Mouse (Mus musculus) layer of hippocampus, postnatal 10 days (tissue): ENCODE data around the gene Olfr807. TPM values are rescaled to one million over a fixed set of nuclear protein-coding genes. Genes with fewer than 3 reads are reported as not detected.

Source experiments
- DNase-seq, 2 experiments: peaks; one replicate each; pipeline ENCODE4 v3.0.0; 2021; ENCODE audit warnings: low spot score in 2 of 2
- long read RNA-seq: library from polyadenylated mRNA; stranded (forward); transcript quantifications from one replicate; pipeline ENCODE4 v2.0.0, GENCODE M21; 2023
- microRNA-seq, 2 experiments: library from miRNA; unstranded; fragments of <30 nt; microRNA quantifications; one replicate each; pipeline ENCODE4 v1.2.0; 2021
- total RNA-seq, 2 experiments: library from RNA; stranded (reverse); gene quantifications; 2 replicates each; pipeline ENCODE4 v1.2.3; 2021

Gene Olfr807
- not detected for total RNA-seq
- long read RNA-seq, result 0 reads

- DNase-seq, result no peak
These were observed at the start of gene Olfr807 for GRCm38 (mm10) chr10:129757693-129758092. TSS of gene Olfr807 (minus strand) at chr10:129757793.

GRCm38 (mm10) chr10:129804296-129804695 lies 46.7 kb upstream of the Olfr807 start, which contains the start of gene Olfr811:
TSS of gene Olfr811 (minus strand) at chr10:129804396.
- DNase-seq, result no peak

GRCm38 (mm10) chr10:129794817-129795216 lies 37.2 kb upstream of the Olfr807 start, which contains the start of gene Olfr810:
TSS of gene Olfr810 (minus strand) at chr10:129794917.
- no peak for DNase-seq

GRCm38 (mm10) chr10:129778123-129778522 lies 20.5 kb upstream of the Olfr807 start:
- no peak for DNase-seq

DNA sequence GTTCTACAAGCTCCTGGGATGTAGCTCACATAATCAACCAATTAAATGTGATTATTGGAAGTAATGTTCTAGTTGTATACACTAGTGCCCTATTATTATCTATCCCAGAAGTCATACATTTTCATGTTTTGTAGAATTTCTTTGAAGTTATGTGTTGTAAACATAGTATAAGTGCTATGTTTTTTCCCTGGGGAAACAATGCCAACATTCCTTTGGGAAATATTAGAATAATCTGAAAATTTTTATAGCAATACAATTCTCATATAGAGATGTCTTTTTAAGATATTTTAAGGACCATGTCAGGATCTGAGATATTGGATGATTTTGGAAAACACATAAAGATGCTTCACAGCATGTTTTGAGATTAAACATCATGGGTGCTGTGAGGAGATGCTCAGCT lies 16.7 kb upstream of the Olfr807 start, which contains the start of gene Olfr809:
Olfr809 (plus strand) TSS at position 301 of the 400 bp plus-strand sequence.
- DNase-seq, result no peak

DNA sequence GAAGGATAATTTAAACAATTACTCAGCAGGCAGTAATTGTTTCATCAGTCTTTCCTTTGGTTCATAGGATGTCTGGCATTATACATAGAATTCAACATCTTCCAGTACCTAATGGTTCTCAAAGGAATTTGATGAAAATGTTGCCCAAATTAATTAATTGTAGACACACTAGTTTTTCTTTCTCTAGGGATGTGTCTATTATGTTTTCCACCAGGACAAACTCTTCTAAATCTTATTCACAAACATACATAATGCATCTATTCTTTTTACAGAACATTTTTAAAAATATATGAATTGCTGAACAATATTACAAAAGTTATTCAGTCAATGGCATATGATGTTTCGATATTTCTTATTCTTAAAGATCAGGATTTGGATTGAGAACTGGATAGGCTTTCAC lies 7.6 kb upstream of the Olfr807 start, which contains the start of gene Olfr808:
Olfr808 (plus strand) TSS at position 301 of the 400 bp plus-strand sequence.
- no peak for DNase-seq

DNA sequence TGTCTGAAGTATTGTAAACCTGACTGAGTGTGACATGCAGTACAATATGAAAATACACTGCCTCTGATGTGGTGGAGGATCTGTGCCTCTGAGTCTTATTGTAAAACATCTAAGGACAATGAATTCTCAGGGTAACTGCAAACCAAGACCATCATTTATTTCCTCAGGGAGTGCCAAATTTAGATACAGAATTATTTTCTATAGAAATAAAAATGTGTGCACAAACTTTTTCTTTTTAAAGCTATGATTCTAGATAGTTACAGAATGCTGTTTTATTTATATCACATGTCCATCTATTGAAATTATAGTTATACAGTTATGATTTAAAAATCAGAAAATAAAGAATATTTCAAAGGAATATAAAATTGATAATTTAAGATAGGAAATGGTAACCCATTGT lies 15.8 kb downstream of the Olfr807 start, which contains the start of gene Olfr806:
Olfr806 (minus strand) TSS at position 101 of the 400 bp plus-strand sequence.
- DNase-seq, result no peak

GRCm38 (mm10) chr10:129729275-129729674 lies 28.3 kb downstream of the Olfr807 start, which contains the start of gene Olfr805:
TSS of gene Olfr805 (minus strand) at chr10:129729375.
- DNase-seq, result no peak

Small RNAs within 50 kb of the gene (microRNA-seq; reads per million reads assigned to microRNA genes)
- gene Gm24485, result 0 reads per million in 2 experiments

Other genes with a start within 250 kb of the Olfr807 start
- gene Olfr791, start 236.0 kb downstream of the Olfr807 start, total RNA-seq, result not detected
- not detected for gene Olfr792, start 218.6 kb downstream of the Olfr807 start, total RNA-seq
- not detected for gene Olfr794, start 190.1 kb downstream of the Olfr807 start, total RNA-seq
- gene Olfr796, start 145.2 kb downstream of the Olfr807 start, total RNA-seq, result not detected
- gene Olfr798, start 129.9 kb downstream of the Olfr807 start, total RNA-seq, result not detected
- not detected for gene Olfr799, start 120.3 kb downstream of the Olfr807 start, total RNA-seq
- gene Olfr800, start 100.1 kb downstream of the Olfr807 start, total RNA-seq, result not detected
- not detected for gene Olfr801, start 83.9 kb downstream of the Olfr807 start, total RNA-seq
- gene Olfr802, start 69.6 kb downstream of the Olfr807 start, total RNA-seq, result under 1 TPM; 0.09 TPM
- not detected for gene Olfr803, start 63.5 kb downstream of the Olfr807 start, total RNA-seq
- not detected for gene Olfr804, start 54.6 kb downstream of the Olfr807 start, total RNA-seq
- gene Olfr805, start 28.4 kb downstream of the Olfr807 start, total RNA-seq, result not detected
- gene Olfr806, start 15.9 kb downstream of the Olfr807 start, total RNA-seq, result not detected
- gene Olfr808, start 7.7 kb upstream of the Olfr807 start, total RNA-seq, result not detected
- not detected for gene Olfr809, start 16.8 kb upstream of the Olfr807 start, total RNA-seq
- gene Olfr810, start 37.1 kb upstream of the Olfr807 start, total RNA-seq, result not detected
- gene Olfr811, start 46.6 kb upstream of the Olfr807 start, total RNA-seq, result not detected
- gene Olfr812, start 88.3 kb upstream of the Olfr807 start, total RNA-seq, result not detected
- not detected for gene Olfr813, start 97.6 kb upstream of the Olfr807 start, total RNA-seq
- not detected for gene Olfr814, start 122.1 kb upstream of the Olfr807 start, total RNA-seq
- gene Olfr815, start 148.1 kb upstream of the Olfr807 start, total RNA-seq, result not detected
- not detected for gene Olfr816, start 157.8 kb upstream of the Olfr807 start, total RNA-seq
- gene Olfr818, start 191.3 kb upstream of the Olfr807 start, total RNA-seq, result not detected
- gene Olfr819, start 209.5 kb upstream of the Olfr807 start, total RNA-seq, result not detected
- not detected for gene Olfr247, start 218.3 kb upstream of the Olfr807 start, total RNA-seq
- gene Gm10310, start 227.3 kb upstream of the Olfr807 start, total RNA-seq, result not detected